Mouse (Mus musculus) neural tube, embryonic 12.5 days (tissue): Measurements from ENCODE around the gene Eif5. TPM values are rescaled to one million over a fixed set of nuclear protein-coding genes. Genes with fewer than 3 reads are reported as not detected.
A peak's percentile ranks its signal among the peaks of the same experiment; 100 is the strongest.

ENCODE experiments used
- ATAC-seq: fragments of 200-750 bp; cut with Nextera tagmentation; 2 replicates; pipeline ENCODE4 v1.8.0; 2017; ENCODE audit warnings: low read depth, mild to moderate bottlenecking, moderate TSS enrichment, moderate library complexity; ENCODE audit not compliant: low FRiP score
- H3K27ac ChIP-seq: fragments of 300-500 bp; sonication (generic); 2 replicates; pipeline ENCODE4 v1.5.1; 2016
- H3K27me3 ChIP-seq: fragments of 300-500 bp; sonication (generic); replicated peaks from 2 replicates; pipeline ENCODE4 v1.6.1; 2016; ENCODE audit warnings: mild to moderate bottlenecking
- H3K36me3 ChIP-seq: fragments of 300-500 bp; sonication (generic); 2 replicates; pipeline ENCODE4 v1.6.1; 2016; ENCODE audit warnings: mild to moderate bottlenecking
- H3K4me1 ChIP-seq: fragments of 300-500 bp; sonication (generic); 2 replicates; pipeline ENCODE4 v1.6.1; 2016
- H3K4me2 ChIP-seq: fragments of 300-500 bp; sonication (generic); replicated peaks from 2 replicates; pipeline ENCODE4 v1.6.1; 2016; ENCODE audit warnings: mild to moderate bottlenecking
- H3K4me3 ChIP-seq: fragments of 300-500 bp; sonication (generic); 2 replicates; pipeline ENCODE4 v1.5.1; 2016
- H3K9ac ChIP-seq: fragments of 300-500 bp; sonication (generic); 2 replicates; pipeline ENCODE4 v1.6.1; 2016; ENCODE audit warnings: mild to moderate bottlenecking
- H3K9me3 ChIP-seq: fragments of 300-500 bp; sonication (generic); 2 replicates; pipeline ENCODE4 v1.6.1; 2016; ENCODE audit warnings: mild to moderate bottlenecking
- WGBS: fragments of 180-500 bp; shearing (Covaris S2); methylation state at CpG from one replicate; pipeline ENCODE4 v1.1.7; 2016; 5-methylcytosine and 5-hydroxymethylcytosine counted together
- polyA plus RNA-seq: library from polyadenylated mRNA; unstranded; fragments of >200 nt; fragmentation: Nextera tagmentation; extraction: Ambion mirVana; gene quantifications from 2 replicates; pipeline ENCODE4 v1.2.1, GENCODE M21; 2016

Gene Eif5
- polyA plus RNA-seq, 1 experiment from 2014 or later: 650 TPM

DNA sequence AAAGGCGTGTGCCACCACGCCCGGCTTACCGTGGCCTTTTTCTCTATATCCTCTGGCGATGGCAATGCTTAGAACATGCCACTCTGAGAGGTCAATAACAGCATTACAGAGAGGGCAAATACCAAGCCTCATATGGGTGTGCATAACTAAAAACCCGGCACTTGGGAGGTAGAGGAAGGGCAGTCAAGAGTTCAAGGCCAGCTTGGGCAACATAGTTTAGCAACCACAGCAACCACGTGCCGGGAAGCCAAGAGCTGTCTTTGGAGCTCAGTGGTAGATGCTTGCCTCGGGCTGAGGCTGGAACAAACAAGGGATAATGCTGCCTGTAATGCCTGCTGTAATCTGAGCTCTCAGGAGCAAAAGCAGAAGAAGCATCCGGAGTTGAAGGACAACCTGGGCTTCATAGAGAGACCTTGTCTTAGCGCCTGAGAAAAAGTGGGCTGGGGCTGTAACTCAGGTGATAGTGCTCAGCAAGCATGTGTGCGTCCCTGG lies 25.2 kb upstream of the Eif5 start:
- H3K4me2 ChIP-seq: no peak overlapping the region
- no peaks in the 10 kb centered on the region for H3K36me3 ChIP-seq
- 87% methylated on average over 12 of the region's 12 CpGs for WGBS
- ATAC-seq: no peak
- no peaks in the 10 kb centered on the region for H3K4me1 ChIP-seq
- H3K27ac ChIP-seq: no peak overlapping the region
- H3K27me3 ChIP-seq: no peaks in the 10 kb centered on the region
- no peak overlapping the region for H3K9ac ChIP-seq
- no peak overlapping the region for H3K4me3 ChIP-seq
- H3K9me3 ChIP-seq: no peaks in the 10 kb centered on the region

- Histone ChIP-seq H3K9me3 (no peaks in the 10 kb centered on the region), H3K4me3 (no peak overlapping the region), H3K36me3 (no peaks in the 10 kb centered on the region), H3K27ac (no peak overlapping the region), H3K4me1 (no peaks in the 10 kb centered on the region), H3K4me2 (no peak overlapping the region), H3K27me3 (no peaks in the 10 kb centered on the region), H3K9ac (no peak overlapping the region)
- no peak for ATAC-seq
- WGBS: 68% methylated on average over 5 of the region's 5 CpGs
Measured at GRCm38 (mm10) chr12:111513673-111514072, 24.1 kb upstream of the Eif5 start.

DNA sequence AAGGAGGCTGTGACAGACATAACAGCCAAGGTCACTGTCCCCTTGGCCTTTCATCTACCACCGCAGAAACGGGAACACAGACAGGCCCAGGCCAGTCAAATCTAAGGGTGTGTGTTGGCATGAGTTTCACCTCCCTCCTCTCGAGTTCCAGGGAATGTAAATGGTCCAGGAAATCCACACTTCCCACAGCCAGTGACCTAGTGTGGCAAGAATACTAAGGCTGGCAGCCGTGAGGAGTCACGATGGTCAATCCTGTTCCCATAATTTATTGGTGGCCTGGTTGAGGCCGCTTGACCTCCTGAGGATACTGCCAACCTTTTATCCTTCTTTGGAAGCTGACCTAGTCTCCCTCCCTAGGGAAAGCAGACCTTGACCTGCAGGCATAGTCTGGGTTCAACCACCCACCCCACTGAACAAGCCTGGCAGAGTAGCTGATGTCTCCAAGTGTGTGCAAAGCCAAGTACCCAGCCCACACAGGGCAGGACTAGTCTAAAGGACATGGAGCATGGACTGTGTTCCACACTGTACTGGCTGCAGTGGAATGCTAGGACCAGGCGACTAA lies 23.5 kb upstream of the Eif5 start:
- no peaks in the 10 kb centered on the region for H3K36me3 ChIP-seq
- no peaks in the 10 kb centered on the region for H3K9me3 ChIP-seq
- ATAC-seq: no peak
- H3K4me3 ChIP-seq: no peak overlapping the region
- H3K4me1 ChIP-seq: no peaks in the 10 kb centered on the region
- no peaks in the 10 kb centered on the region for H3K27me3 ChIP-seq
- no peak overlapping the region for H3K9ac ChIP-seq
- H3K4me2 ChIP-seq: 0 out of 2 replicates have a peak overlapping the region, but pooled peaks have one; percentile 2
- H3K27ac ChIP-seq: no peak overlapping the region
- WGBS: 70% methylated on average over 7 of the region's 7 CpGs

GRCm38 (mm10) chr12:111514874-111515649 lies 22.8 kb upstream of the Eif5 start:
- Histone ChIP-seq H3K9ac (no peak overlapping the region), H3K4me3 (no peak overlapping the region), H3K9me3 (no peaks in the 10 kb centered on the region), H3K36me3 (no peaks in the 10 kb centered on the region), H3K4me1 (no peaks in the 10 kb centered on the region), H3K27me3 (no peaks in the 10 kb centered on the region), H3K4me2 (0 out of 2 replicates have a peak overlapping the region, but pooled peaks have one; percentile 2), H3K27ac (no peak overlapping the region)
- 74% methylated on average over 7 of the region's 7 CpGs for WGBS
- no peak for ATAC-seq

- H3K9ac ChIP-seq: no peak overlapping the region
- ATAC-seq: no peak
- H3K4me3 ChIP-seq: no peak overlapping the region
- H3K27me3 ChIP-seq: no peaks in the 10 kb centered on the region
- no peaks in the 10 kb centered on the region for H3K36me3 ChIP-seq
- 88% methylated on average over 5 of the region's 5 CpGs for WGBS
- no peak overlapping the region for H3K27ac ChIP-seq
- H3K4me1 ChIP-seq: no peaks in the 10 kb centered on the region
- H3K4me2 ChIP-seq: no peak overlapping the region
- no peaks in the 10 kb centered on the region for H3K9me3 ChIP-seq
Measured at GRCm38 (mm10) chr12:111515920-111516319, 21.9 kb upstream of the Eif5 start.

DNA sequence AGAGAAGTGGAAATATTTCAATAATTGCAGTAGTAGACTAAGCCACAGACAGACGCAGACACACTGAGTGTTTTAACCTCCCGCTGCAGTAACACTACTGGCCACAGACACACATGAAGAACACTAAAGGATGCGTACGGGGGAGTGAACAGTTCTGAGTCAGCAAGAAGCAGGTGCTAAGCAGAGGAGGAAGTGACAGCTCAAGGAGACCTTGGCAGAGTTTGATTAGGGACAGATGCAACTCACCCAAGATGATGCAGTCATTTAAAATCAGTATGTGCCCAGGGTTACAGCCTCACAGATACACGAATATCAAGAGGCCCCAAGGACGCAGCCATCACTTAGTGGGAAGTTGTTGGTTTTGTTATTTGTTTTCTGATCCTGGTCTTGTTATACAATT lies 21.0 kb upstream of the Eif5 start:
- Histone ChIP-seq H3K9ac (no peak overlapping the region), H3K4me2 (no peak overlapping the region), H3K9me3 (peaks cover 3% of the 10 kb centered on the region), H3K4me3 (no peak overlapping the region), H3K27me3 (no peaks in the 10 kb centered on the region), H3K36me3 (no peaks in the 10 kb centered on the region), H3K27ac (no peak overlapping the region), H3K4me1 (no peaks in the 10 kb centered on the region)
- no peak for ATAC-seq
- 89% methylated on average over 6 of the region's 6 CpGs for WGBS

DNA sequence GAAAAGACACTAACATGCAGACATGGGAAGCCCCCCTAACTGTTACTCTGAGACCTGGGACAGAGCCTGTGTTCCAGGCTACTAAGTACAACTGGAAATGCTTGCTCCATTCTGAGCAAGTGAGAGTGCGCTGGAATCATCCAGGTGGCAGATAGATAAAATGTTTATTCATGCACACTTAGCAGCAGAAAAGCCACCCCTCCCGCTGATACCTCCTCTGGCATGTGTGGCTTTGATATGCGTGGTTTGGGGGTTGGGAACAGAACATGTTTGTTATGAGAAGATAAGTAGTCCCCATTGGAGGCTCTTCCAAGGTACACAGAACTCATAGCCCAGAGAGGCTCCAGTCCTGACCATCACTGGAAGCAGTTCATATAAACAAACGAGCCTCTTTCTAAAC lies 19.9 kb upstream of the Eif5 start:
- ATAC-seq: no peak
- WGBS: 72% methylated on average over 4 of the region's 4 CpGs
- no peak overlapping the region for H3K27ac ChIP-seq

DNA sequence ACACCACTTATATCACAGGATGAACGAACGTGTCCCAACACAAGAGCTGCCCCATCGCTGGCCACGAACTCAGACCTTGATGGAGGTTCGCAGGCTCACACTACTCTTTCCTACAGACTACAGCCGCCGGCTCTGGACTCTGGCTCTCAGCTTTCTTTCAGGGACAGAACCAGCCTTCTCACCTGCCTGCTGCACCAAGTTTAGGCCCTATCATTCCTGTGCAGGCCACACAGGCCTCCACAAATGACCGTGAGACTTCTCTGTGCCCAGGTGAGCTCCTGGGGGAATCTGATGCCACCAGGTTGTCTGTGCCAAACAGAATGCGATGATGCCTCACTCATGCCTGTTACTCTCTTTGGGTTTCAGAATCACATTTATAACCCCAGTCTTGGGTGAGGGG lies 19.4 kb upstream of the Eif5 start:
- 92% methylated on average over 9 of the region's 9 CpGs for WGBS
- no peak overlapping the region for H3K27ac ChIP-seq
- H3K4me2 ChIP-seq: no peak overlapping the region
- peaks cover 11% of the 10 kb centered on the region for H3K9me3 ChIP-seq
- no peaks in the 10 kb centered on the region for H3K36me3 ChIP-seq
- no peak for ATAC-seq
- H3K9ac ChIP-seq: no peak overlapping the region
- H3K27me3 ChIP-seq: no peaks in the 10 kb centered on the region
- no peaks in the 10 kb centered on the region for H3K4me1 ChIP-seq
- no peak overlapping the region for H3K4me3 ChIP-seq

More for the DNA sequence above, 19.9 kb upstream of the Eif5 start:
- Histone ChIP-seq H3K36me3 (no peaks in the 10 kb centered on the region), H3K4me1 (no peaks in the 10 kb centered on the region), H3K9me3 (peaks cover 11% of the 10 kb centered on the region), H3K4me2 (no peak overlapping the region), H3K4me3 (no peak overlapping the region), H3K27me3 (no peaks in the 10 kb centered on the region), H3K9ac (no peak overlapping the region)

DNA sequence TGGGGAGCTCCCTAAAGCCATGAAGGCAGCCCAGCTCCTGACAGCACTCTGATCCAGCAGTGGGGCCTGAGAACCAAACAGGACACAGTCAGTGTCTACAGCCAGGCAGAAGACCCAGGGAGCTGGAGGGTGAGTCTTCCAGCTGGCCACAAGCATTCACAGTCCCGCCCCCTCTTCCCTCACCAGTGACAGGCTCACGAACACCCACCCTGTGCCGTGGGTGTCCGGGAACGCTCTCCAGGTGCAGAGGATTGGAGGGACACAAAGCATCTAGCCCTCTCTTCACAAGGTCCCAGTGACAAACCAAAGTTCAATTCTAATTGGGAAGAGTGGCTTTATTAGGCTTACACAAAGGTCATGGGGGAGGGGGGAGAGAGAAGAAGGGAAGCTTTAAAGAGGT lies 18.0 kb upstream of the Eif5 start:
- Histone ChIP-seq H3K36me3 (no peaks in the 10 kb centered on the region), H3K4me2 (no peak overlapping the region), H3K27ac (no peak overlapping the region), H3K9me3 (peaks cover 11% of the 10 kb centered on the region), H3K27me3 (no peaks in the 10 kb centered on the region), H3K9ac (no peak overlapping the region), H3K4me1 (no peaks in the 10 kb centered on the region), H3K4me3 (no peak overlapping the region)
- no peak for ATAC-seq
- WGBS: 80% methylated on average over 5 of the region's 5 CpGs

DNA sequence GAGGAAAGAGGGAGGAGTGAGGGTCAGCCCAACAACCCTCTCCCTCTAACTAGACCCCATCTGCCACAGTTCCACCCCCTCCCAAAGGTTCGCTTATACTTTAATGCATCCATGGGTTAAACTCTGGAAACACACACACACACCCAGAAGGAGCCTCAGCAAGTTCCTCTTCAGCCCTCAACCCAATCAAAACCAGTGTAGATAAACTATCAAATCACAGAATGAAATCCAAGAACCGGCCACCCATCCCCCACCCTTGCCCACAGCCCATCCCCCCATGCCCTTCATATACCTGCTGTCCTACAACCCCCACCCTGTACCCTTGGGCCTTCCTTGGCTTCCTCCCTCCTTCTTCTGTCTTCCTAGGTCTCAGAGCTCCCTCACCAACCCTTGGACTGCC lies 16.8 kb upstream of the Eif5 start:
- Histone ChIP-seq H3K4me3 (no peak overlapping the region), H3K27me3 (no peaks in the 10 kb centered on the region), H3K9me3 (peaks cover 11% of the 10 kb centered on the region), H3K4me1 (no peaks in the 10 kb centered on the region), H3K27ac (no peak overlapping the region), H3K9ac (no peak overlapping the region), H3K36me3 (no peaks in the 10 kb centered on the region), H3K4me2 (no peak overlapping the region)
- ATAC-seq: no peak
- 98% methylated on average over 2 of the region's 2 CpGs for WGBS

- Histone ChIP-seq H3K9me3 (peaks cover 11% of the 10 kb centered on the region), H3K4me1 (no peaks in the 10 kb centered on the region), H3K27ac (no peak overlapping the region), H3K27me3 (no peaks in the 10 kb centered on the region), H3K4me3 (no peak overlapping the region), H3K4me2 (no peak overlapping the region), H3K9ac (no peak overlapping the region), H3K36me3 (no peaks in the 10 kb centered on the region)
- no peak for ATAC-seq
- 70% methylated on average over 1 of the region's 1 CpGs for WGBS
Measured at GRCm38 (mm10) chr12:111524469-111524868, 13.3 kb upstream of the Eif5 start.

- no peak overlapping the region for H3K27ac ChIP-seq
- no peaks in the 10 kb centered on the region for H3K4me1 ChIP-seq
- no peaks in the 10 kb centered on the region for H3K27me3 ChIP-seq
- no peaks in the 10 kb centered on the region for H3K36me3 ChIP-seq
- H3K9ac ChIP-seq: no peak overlapping the region
- no peak overlapping the region for H3K4me2 ChIP-seq
- peaks cover 11% of the 10 kb centered on the region for H3K9me3 ChIP-seq
- WGBS: 90% methylated on average over 3 of the region's 3 CpGs
- no peak for ATAC-seq
- H3K4me3 ChIP-seq: no peak overlapping the region
Measured at GRCm38 (mm10) chr12:111524883-111525282, 12.9 kb upstream of the Eif5 start.
